Mouse (Mus musculus): ENCODE data around the gene Bpifb9a. TPM values are rescaled to one million over a fixed set of nuclear protein-coding genes. Genes with fewer than 3 reads are reported as not detected.

Gene Bpifb9a
- polyA plus RNA-seq (2017; shearing (Covaris generic)): not detected

GRCm38 (mm10) chr2:154257554-154257953 is at the start of gene Bpifb9a:
Bpifb9a (plus strand) TSS chr2:154257854.

DNA sequence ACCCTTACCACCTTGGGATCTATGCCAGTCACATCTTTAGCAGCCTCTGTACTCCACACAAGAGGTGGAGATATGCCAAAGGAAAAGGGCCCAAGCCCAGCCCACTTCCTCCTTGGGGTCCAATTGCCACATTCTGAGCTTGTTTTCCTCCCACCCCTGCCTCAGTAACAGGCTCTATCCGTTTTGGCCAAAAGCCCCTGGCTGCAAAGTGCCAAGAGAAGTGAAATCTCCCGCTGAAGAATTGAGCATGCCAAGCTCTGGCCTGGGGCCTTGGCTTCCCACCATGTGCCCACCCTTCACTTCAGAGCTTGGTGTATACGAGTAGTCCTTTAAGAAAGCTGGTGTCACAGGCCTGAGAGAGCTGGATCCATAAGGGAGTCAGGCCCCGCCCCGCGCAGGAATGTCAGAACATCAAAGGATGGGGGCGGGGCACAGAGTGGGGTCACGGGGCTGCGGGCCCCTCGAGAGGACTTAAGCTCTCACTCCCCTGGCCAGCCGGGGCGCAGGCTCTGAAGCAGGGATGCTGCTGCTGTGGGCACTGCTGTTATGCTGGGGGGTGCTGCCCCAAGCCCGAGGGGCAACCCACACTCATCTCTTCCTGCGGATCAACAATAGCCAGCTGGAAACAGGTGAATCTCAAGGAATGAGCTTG is 34.3 kb upstream of the Bpifb9a start, which contains the start of gene Bpifb5:
TSS of gene Bpifb5 (plus strand) at position 478 of the 652 bp plus-strand sequence.

DNA sequence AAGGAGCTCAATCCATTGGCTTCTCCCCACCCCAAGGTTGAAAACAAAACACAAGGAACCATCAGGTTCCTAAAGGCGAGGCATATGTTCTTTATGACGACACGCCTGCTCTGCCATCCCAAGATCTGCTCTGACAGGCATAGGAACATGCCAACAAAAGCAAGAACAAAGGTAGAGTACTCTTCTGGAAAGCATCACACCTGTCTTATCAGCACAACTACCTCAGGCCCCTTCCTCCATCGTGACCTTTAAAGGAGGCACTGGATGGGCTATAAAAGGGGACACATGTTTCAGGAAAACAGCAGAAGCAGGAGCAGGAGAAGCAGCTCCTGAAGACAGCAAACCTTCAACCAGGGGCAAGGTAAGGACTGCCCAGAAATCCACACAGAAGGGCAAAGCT is 49.3 kb downstream of the Bpifb9a start, which contains the start of gene Bpifb9b:
TSS of gene Bpifb9b (plus strand) at position 301 of the 400 bp plus-strand sequence.

Other genes with a start within 250 kb of the Bpifb9a start
- not detected for gene Bpifa2, start 249.6 kb upstream of the Bpifb9a start, polyA plus RNA-seq (2017; shearing (Covaris generic))
- gene Bpifa3, start 127.5 kb upstream of the Bpifb9a start, polyA plus RNA-seq (2017; shearing (Covaris generic)): not detected
- gene Bpifa1, start 115.0 kb upstream of the Bpifb9a start, polyA plus RNA-seq (2017; shearing (Covaris generic)): not detected
- not detected for gene Bpifa5, start 95.2 kb upstream of the Bpifb9a start, polyA plus RNA-seq (2017; shearing (Covaris generic))
- not detected for gene Bpifb1, start 67.0 kb upstream of the Bpifb9a start, polyA plus RNA-seq (2017; shearing (Covaris generic))
- not detected for gene Bpifb5, start 34.1 kb upstream of the Bpifb9a start, polyA plus RNA-seq (2017; shearing (Covaris generic))
- gene Bpifb9b, start 49.4 kb downstream of the Bpifb9a start, polyA plus RNA-seq (2017; shearing (Covaris generic)): not detected
- gene Cdk5rap1, start 115.2 kb downstream of the Bpifb9a start, polyA plus RNA-seq (2017; shearing (Covaris generic)): 14.9 TPM
- gene Snta1, start 150.2 kb downstream of the Bpifb9a start, polyA plus RNA-seq (2017; shearing (Covaris generic)): not detected
- 34.7 TPM for gene Cbfa2t2, start 178.6 kb downstream of the Bpifb9a start, polyA plus RNA-seq (2017; shearing (Covaris generic))